Mouse (Mus musculus) limb, embryonic 15.5 days (tissue): ENCODE measurements at regions not wholly inside any gene's neighbourhood (a gene's known extent, or its start where the extent isn't known, plus 50 kb on each side); places are given as distances from the start of the nearest gene placed in this dataset.

Source experiments
- ATAC-seq: fragments of 200-750 bp; cut with Nextera tagmentation; 2 replicates; pipeline ENCODE4 v1.8.0; 2017; ENCODE audit warnings: low read depth, moderate TSS enrichment; ENCODE audit not compliant: insufficient number of reproducible peaks, low FRiP score, low TSS enrichment
- H3K27ac ChIP-seq: fragments of 300-500 bp; sonication (generic); 2 replicates; pipeline ENCODE4 v1.5.1; 2015; ENCODE audit warnings: moderate library complexity, mild to moderate bottlenecking, inconsistent platforms
- H3K27me3 ChIP-seq: fragments of 300-500 bp; sonication (generic); 2 replicates; pipeline ENCODE4 v1.6.1; 2015; ENCODE audit warnings: inconsistent platforms
- H3K36me3 ChIP-seq: fragments of 300-500 bp; sonication (generic); 2 replicates; pipeline ENCODE4 v1.6.1; 2015; ENCODE audit warnings: inconsistent platforms
- H3K4me1 ChIP-seq: fragments of 300-500 bp; sonication (generic); 2 replicates; pipeline ENCODE4 v1.6.1; 2015; ENCODE audit warnings: inconsistent platforms
- H3K4me2 ChIP-seq: fragments of 300-500 bp; sonication (generic); 2 replicates; pipeline ENCODE4 v1.6.1; 2015; ENCODE audit warnings: mild to moderate bottlenecking, inconsistent platforms
- H3K4me3 ChIP-seq: fragments of 300-500 bp; sonication (generic); 2 replicates; pipeline ENCODE4 v1.5.1; 2015; ENCODE audit warnings: mild to moderate bottlenecking, inconsistent platforms
- H3K9ac ChIP-seq: fragments of 300-500 bp; sonication (generic); 2 replicates; pipeline ENCODE4 v1.6.1; 2015; ENCODE audit warnings: inconsistent platforms
- H3K9me3 ChIP-seq: fragments of 300-500 bp; sonication (generic); 2 replicates; pipeline ENCODE4 v1.6.1; 2016; ENCODE audit warnings: inconsistent platforms
- WGBS: fragments of 180-500 bp; shearing (Covaris S2); methylation state at CpG from one replicate; pipeline ENCODE4 v1.1.7; 2015; 5-methylcytosine and 5-hydroxymethylcytosine counted together

DNA sequence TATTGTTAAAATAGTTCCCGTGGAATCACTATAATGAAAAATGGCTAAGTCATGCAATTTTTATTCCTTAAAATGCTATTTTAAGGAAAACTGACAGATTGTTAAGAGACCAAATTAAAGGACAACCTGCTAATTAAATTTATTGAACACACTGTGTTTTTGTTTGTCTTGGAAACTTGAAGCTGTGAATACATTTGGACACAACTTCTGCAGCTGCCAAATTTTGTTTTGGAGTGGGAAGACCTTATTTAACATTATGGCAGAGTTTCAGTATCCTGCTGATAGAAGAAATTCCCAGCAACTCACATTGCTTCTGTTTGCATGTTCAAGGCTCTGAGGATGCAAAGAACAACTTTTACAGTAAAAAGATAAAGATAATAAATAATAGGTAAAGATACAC is 301.6 kb upstream of the 1700015G11Rik start:
- Histone ChIP-seq H3K27ac (no peak overlapping the region), H3K9me3 (no peaks in the 10 kb centered on the region), H3K9ac (no peak overlapping the region), H3K4me3 (no peak overlapping the region), H3K4me1 (no peaks in the 10 kb centered on the region), H3K27me3 (no peaks in the 10 kb centered on the region), H3K4me2 (no peak overlapping the region), H3K36me3 (no peaks in the 10 kb centered on the region)
- 85% methylated on average over 1 of the region's 1 CpGs for WGBS
- no peak for ATAC-seq

DNA sequence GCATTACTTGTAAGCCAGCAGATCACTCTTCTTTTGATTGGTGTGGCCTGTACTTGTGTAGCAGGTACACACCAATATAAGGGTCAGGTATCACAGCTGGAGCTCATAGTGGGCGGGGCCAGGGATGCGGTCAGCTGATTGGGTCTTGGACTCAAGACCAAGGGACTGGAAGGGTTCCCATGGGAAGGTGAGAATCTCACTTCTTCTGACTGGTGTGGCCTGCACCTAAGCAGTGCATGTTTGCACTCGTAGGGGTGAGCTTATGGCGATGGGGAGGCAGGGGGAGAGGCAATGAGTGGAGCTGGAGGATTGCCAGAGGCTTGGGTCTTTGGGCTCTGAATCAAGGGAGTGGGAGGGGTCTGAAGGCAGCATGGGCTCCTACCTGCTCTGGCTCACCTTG is 262.7 kb upstream of the 1700015G11Rik start:
- 79% methylated on average over 4 of the region's 4 CpGs for WGBS
- ATAC-seq, result 0 out of 2 replicates have a peak, but pooled peaks have one; percentile 44

DNA sequence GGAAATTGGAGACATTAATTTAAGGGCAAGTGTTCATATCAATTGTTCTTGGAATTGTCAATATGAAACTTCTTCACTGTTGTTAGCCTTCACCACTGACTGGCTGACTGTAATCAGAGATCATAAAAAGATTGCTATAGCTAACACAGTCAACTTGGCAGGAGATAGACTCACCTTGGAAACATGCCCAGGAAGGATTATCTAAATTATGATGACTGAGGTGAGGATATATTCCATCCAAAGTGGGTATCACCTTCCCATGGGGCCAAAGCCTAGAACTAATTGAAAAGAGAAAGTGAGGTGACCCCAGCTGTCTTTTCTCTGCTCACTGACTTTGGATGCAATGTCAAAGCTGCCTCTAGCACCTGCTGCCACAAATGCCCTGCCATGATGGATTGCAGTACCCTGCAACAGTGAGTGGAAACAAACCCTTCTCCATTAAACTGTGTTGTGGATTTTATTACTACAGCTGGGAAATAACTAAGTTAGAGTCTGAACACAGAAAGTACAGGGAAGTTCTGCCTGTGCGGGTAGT is 240.9 kb upstream of the 1700015G11Rik start:
- no peak for ATAC-seq
- no peak overlapping the region for H3K4me2 ChIP-seq
- no peaks in the 10 kb centered on the region for H3K36me3 ChIP-seq
- no peaks in the 10 kb centered on the region for H3K27me3 ChIP-seq
- no peak overlapping the region for H3K27ac ChIP-seq
- H3K4me1 ChIP-seq, result no peaks in the 10 kb centered on the region
- WGBS, result 64% methylated on average over 1 of the region's 1 CpGs
- no peak overlapping the region for H3K9ac ChIP-seq
- no peaks in the 10 kb centered on the region for H3K9me3 ChIP-seq
- H3K4me3 ChIP-seq, result no peak overlapping the region

More for the DNA sequence above, 262.7 kb upstream of the 1700015G11Rik start:
- no peaks in the 10 kb centered on the region for H3K36me3 ChIP-seq
- H3K27ac ChIP-seq, result no peak overlapping the region
- H3K9me3 ChIP-seq, result no peaks in the 10 kb centered on the region
- H3K27me3 ChIP-seq, result no peaks in the 10 kb centered on the region
- no peak overlapping the region for H3K4me3 ChIP-seq
- no peaks in the 10 kb centered on the region for H3K4me1 ChIP-seq
- H3K9ac ChIP-seq, result no peak overlapping the region
- no peak overlapping the region for H3K4me2 ChIP-seq

DNA sequence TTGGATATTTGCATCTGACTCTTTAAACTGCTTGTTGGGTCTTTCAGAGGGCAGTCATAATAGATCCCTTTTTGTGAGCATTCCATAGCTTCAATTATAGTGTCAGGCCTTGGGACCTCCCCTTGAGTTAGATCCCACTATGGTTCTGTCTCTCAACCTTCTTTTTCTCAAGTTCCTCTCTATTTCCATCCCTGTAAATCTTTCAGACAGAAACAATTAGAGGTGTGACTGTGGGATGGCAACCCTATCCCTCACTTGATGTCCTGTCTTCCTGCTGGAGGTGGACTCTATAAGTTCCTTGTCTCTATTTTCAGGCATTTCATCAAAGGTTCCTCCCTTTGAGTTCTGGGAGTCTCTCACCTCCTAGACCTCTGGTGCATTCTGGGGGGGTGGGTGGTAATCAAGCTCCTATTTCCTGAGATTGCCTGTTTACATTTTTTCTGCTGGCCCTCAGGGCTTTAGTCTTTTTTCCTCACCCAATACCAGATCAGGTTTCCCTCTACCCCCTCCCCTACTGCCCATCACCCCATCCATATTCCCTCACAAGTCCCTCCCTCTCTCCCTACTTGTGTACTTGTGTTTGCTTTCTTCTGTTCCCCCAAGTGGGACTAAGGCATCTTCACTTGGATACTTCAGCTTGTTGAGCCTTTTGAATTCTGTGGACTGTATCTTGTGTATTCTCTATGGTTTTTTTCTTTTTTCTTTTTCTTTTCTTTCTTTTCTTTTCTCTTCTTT is 237.1 kb upstream of the 1700015G11Rik start:
- Histone ChIP-seq H3K4me2 (no peak overlapping the region), H3K27me3 (no peaks in the 10 kb centered on the region), H3K36me3 (no peaks in the 10 kb centered on the region), H3K9ac (no peak overlapping the region), H3K4me1 (no peaks in the 10 kb centered on the region), H3K9me3 (no peaks in the 10 kb centered on the region), H3K27ac (no peak overlapping the region), H3K4me3 (no peak overlapping the region)
- ATAC-seq, result no peak
